Mouse (Mus musculus): ENCODE measurements at regions not wholly inside any gene's neighbourhood (a gene's known extent, or its start where the extent isn't known, plus 50 kb on each side); places are given as distances from the start of the nearest gene placed in this dataset.

GRCm38 (mm10) chr11:114127426-114127825 lies 60.6 kb upstream of the Sdk2 start:
- DNase-seq: no peak

GRCm38 (mm10) chr11:114122175-114122574 lies 55.3 kb upstream of the Sdk2 start:
- no peak for DNase-seq

GRCm38 (mm10) chr11:114119135-114119534 lies 52.3 kb upstream of the Sdk2 start:
- DNase-seq: no peak
